Mouse (Mus musculus): ENCODE measurements around the gene Sgpp1. TPM values are rescaled to one million over a fixed set of nuclear protein-coding genes. Genes with fewer than 3 reads are reported as not detected.

Gene Sgpp1
- polyA plus RNA-seq, 1 experiment: 9.6 TPM

GRCm38 (mm10) chr12:75740451-75740850, 4.9 kb upstream of the Sgpp1 start:
- no peak for TF ChIP-seq CTCF (IDR thresholded peaks at IDR 0.05; ENCODE audit: control insufficient read depth, insufficient read depth, low read length)
- TF ChIP-seq POLR2A (IDR thresholded peaks at IDR 0.05; ENCODE audit: borderline replicate concordance, control insufficient read depth, low read depth, low read length): no peak
- no peak overlapping the region for H3K4me3 ChIP-seq (replicated peaks; ENCODE audit: control insufficient read depth, low read depth, low read length)
- 70% methylated on average over 1 of the region's 1 CpGs for WGBS
- H3K4me1 ChIP-seq (ENCODE audit: control insufficient read depth, insufficient read depth, low read length): no peaks in the 10 kb centered on the region; the same call in 1 of the 2 replicates
- H3K27ac ChIP-seq (ENCODE audit: control insufficient read depth, insufficient read depth, low read depth, low read length, poor library complexity): no peak overlapping the region

DNA sequence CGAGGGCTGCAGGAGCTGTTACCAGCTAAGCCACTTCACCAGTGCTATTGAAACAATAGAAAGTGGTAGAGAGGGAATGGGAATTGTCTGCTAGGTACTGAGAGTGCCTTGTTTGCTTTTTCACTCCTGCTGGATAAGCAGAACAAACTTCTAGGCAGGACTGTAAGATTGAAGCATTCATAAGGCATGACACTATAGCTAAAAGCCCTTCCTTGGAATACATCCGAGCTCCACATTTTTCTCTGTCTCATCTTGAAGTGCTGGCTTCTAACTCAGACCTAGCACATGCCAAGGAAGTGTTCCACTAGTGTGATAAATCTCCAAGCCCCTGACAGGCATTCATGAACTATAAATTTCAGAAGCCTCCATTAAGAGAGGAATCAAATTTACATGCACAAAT, 4.1 kb upstream of the Sgpp1 start:
- no peak overlapping the region for H3K4me3 ChIP-seq (replicated peaks; ENCODE audit: control insufficient read depth, low read depth, low read length)
- WGBS: 74% methylated on average over 2 of the region's 2 CpGs
- no peaks in the 10 kb centered on the region; the same call in 1 of the 2 replicates for H3K4me1 ChIP-seq (ENCODE audit: control insufficient read depth, insufficient read depth, low read length)
- H3K27ac ChIP-seq (ENCODE audit: control insufficient read depth, insufficient read depth, low read depth, low read length, poor library complexity): no peak overlapping the region
- TF ChIP-seq CTCF (IDR thresholded peaks at IDR 0.05; ENCODE audit: control insufficient read depth, insufficient read depth, low read length): no peak
- TF ChIP-seq POLR2A (IDR thresholded peaks at IDR 0.05; ENCODE audit: borderline replicate concordance, control insufficient read depth, low read depth, low read length): no peak

DNA sequence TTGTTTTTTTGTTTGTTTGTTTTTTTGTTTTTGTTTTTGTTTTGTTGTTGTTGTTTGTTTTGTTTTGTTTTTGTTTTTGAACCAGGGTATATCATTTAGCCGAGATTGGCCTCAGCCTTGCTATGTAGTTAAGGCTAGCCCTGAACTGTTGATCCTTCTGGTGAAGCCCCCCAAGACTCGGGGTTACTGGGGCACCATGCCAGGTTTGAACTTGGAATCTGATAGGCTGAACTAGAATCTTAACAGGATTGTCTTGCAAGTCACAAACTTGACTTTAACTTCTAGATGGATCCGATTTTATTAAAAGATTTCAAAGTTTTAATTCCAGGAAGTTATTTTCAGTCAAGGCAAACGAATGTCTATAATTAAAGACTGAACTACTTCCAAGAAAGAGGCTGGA, 767 bp upstream of the Sgpp1 start:
- H3K27ac ChIP-seq (ENCODE audit: control insufficient read depth, insufficient read depth, low read depth, low read length, poor library complexity): no peak overlapping the region
- H3K4me3 ChIP-seq (replicated peaks; ENCODE audit: control insufficient read depth, low read depth, low read length): no peak overlapping the region
- TF ChIP-seq CTCF (IDR thresholded peaks at IDR 0.05; ENCODE audit: control insufficient read depth, insufficient read depth, low read length) (no peak), POLR2A (IDR thresholded peaks at IDR 0.05; ENCODE audit: borderline replicate concordance, control insufficient read depth, low read depth, low read length) (no peak)
- WGBS: 75% methylated on average over 4 of the region's 4 CpGs
- H3K4me1 ChIP-seq (ENCODE audit: control insufficient read depth, insufficient read depth, low read length): no peaks in the 10 kb centered on the region; the same call in 1 of the 2 replicates

GRCm38 (mm10) chr12:75734891-75735245, 661 bp downstream of the Sgpp1 start:
- WGBS: under 1% methylated on average over 17 of the region's 17 CpGs
- H3K4me3 ChIP-seq (replicated peaks; ENCODE audit: control insufficient read depth, low read depth, low read length): peak overlapping the region; percentile 81
- TF ChIP-seq POLR2A (IDR thresholded peaks at IDR 0.05; ENCODE audit: borderline replicate concordance, control insufficient read depth, low read depth, low read length): no peak; the same call in 1 of the 2 replicates
- TF ChIP-seq CTCF (IDR thresholded peaks at IDR 0.05; ENCODE audit: control insufficient read depth, insufficient read depth, low read length): no peak
- H3K27ac ChIP-seq (ENCODE audit: control insufficient read depth, insufficient read depth, low read depth, low read length, poor library complexity): peak overlapping the region; percentile 85
- no peaks in the 10 kb centered on the region; the same call in 1 of the 2 replicates for H3K4me1 ChIP-seq (ENCODE audit: control insufficient read depth, insufficient read depth, low read length)

- no peak overlapping the region for H3K27ac ChIP-seq (ENCODE audit: control insufficient read depth, insufficient read depth, low read depth, low read length, poor library complexity)
- H3K4me3 ChIP-seq (replicated peaks; ENCODE audit: control insufficient read depth, low read depth, low read length): peak overlapping the region; percentile 81
- WGBS: under 1% methylated on average over 10 of the region's 10 CpGs
- H3K4me1 ChIP-seq (ENCODE audit: control insufficient read depth, insufficient read depth, low read length): no peaks in the 10 kb centered on the region; the same call in 1 of the 2 replicates
- TF ChIP-seq CTCF (IDR thresholded peaks at IDR 0.05; ENCODE audit: control insufficient read depth, insufficient read depth, low read length) (no peak), POLR2A (IDR thresholded peaks at IDR 0.05; ENCODE audit: borderline replicate concordance, control insufficient read depth, low read depth, low read length) (no peak)
Measured at GRCm38 (mm10) chr12:75734167-75734566, 1.4 kb downstream of the Sgpp1 start.

DNA sequence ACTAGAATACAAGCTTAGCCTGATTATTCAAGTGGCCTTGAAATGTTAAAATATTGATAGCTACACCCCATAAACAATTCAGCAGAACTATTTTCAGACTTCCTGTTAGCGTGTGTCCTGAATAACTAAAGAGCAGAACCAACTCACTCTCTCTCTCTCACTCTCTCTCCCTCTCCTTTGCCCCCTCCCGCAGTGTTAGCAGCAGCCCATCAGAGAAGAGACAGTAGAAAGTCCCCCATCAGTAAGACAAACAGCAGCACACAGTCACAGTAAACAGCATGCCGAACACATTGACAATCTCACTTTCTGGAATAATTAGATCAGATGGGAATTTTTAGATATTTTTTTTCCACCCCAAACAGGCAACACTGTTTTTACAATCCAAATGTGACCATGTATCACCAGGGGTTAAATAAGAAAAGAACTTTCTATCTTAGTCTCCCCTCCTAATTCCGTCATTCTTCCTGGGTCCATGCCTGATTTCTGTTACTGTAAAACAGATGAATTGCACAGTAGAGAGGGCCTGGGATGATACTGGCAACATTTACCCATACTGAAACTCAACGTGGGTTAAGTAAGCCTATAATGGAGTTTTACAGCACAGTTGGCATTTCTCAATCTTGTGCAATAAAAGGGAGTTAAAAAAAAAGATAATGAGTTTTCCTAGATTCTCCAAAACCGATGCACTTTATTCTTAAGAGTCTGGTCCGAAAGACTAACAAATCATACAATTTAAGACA, 2.0 kb downstream of the Sgpp1 start:
- Histone ChIP-seq H3K27ac (ENCODE audit: control insufficient read depth, insufficient read depth, low read depth, low read length, poor library complexity) (no peak overlapping the region), H3K4me1 (ENCODE audit: control insufficient read depth, insufficient read depth, low read length) (no peaks in the 10 kb centered on the region; the same call in 1 of the 2 replicates), H3K4me3 (replicated peaks; ENCODE audit: control insufficient read depth, low read depth, low read length) (peak overlapping the region; percentile 81)
- TF ChIP-seq CTCF (IDR thresholded peaks at IDR 0.05; ENCODE audit: control insufficient read depth, insufficient read depth, low read length): no peak
- TF ChIP-seq POLR2A (IDR thresholded peaks at IDR 0.05; ENCODE audit: borderline replicate concordance, control insufficient read depth, low read depth, low read length): no peak
- 11% methylated on average over 7 of the region's 7 CpGs for WGBS

- no peak overlapping the region for H3K4me3 ChIP-seq (replicated peaks; ENCODE audit: control insufficient read depth, low read depth, low read length)
- no peak for TF ChIP-seq POLR2A (IDR thresholded peaks at IDR 0.05; ENCODE audit: borderline replicate concordance, control insufficient read depth, low read depth, low read length)
- no peak for TF ChIP-seq CTCF (IDR thresholded peaks at IDR 0.05; ENCODE audit: control insufficient read depth, insufficient read depth, low read length)
- WGBS: 76% methylated on average over 6 of the region's 6 CpGs
- H3K27ac ChIP-seq (ENCODE audit: control insufficient read depth, insufficient read depth, low read depth, low read length, poor library complexity): no peak overlapping the region
- H3K4me1 ChIP-seq (ENCODE audit: control insufficient read depth, insufficient read depth, low read length): no peaks in the 10 kb centered on the region; the same call in 1 of the 2 replicates
Measured at GRCm38 (mm10) chr12:75731927-75732443, 3.5 kb downstream of the Sgpp1 start.

GRCm38 (mm10) chr12:75731508-75731907, 4.0 kb downstream of the Sgpp1 start:
- WGBS: 68% methylated on average over 3 of the region's 3 CpGs
- Histone ChIP-seq H3K27ac (ENCODE audit: control insufficient read depth, insufficient read depth, low read depth, low read length, poor library complexity) (no peak overlapping the region), H3K4me1 (ENCODE audit: control insufficient read depth, insufficient read depth, low read length) (no peaks in the 10 kb centered on the region; the same call in 1 of the 2 replicates), H3K4me3 (replicated peaks; ENCODE audit: control insufficient read depth, low read depth, low read length) (no peak overlapping the region)
- TF ChIP-seq POLR2A (IDR thresholded peaks at IDR 0.05; ENCODE audit: borderline replicate concordance, control insufficient read depth, low read depth, low read length) (no peak), CTCF (IDR thresholded peaks at IDR 0.05; ENCODE audit: control insufficient read depth, insufficient read depth, low read length) (no peak)
